Mouse (Mus musculus) ES-Bruce4 (cell line): Measurements from ENCODE around the gene Mroh3. TPM values are rescaled to one million over a fixed set of nuclear protein-coding genes. Genes with fewer than 3 reads are reported as not detected.

ENCODE experiments used
- H3K27ac ChIP-seq: 2 replicates; pipeline ENCODE4 v1.5.1; 2012; ENCODE audit warnings: low read length, inconsistent platforms; ENCODE audit not compliant: insufficient read depth
- H3K27me3 ChIP-seq: 2 replicates; pipeline ENCODE4 v1.6.1; 2012; ENCODE audit warnings: mild to moderate bottlenecking, low read length, inconsistent platforms; ENCODE audit not compliant: control insufficient read depth, poor library complexity, insufficient read depth, severe bottlenecking
- H3K36me3 ChIP-seq: 2 replicates; pipeline ENCODE4 v1.6.1; 2012; ENCODE audit warnings: inconsistent platforms, mild to moderate bottlenecking, low read length, moderate library complexity; ENCODE audit not compliant: control insufficient read depth, poor library complexity, insufficient read depth, severe bottlenecking
- H3K4me1 ChIP-seq: one replicate; pipeline ENCODE4 v1.8.1; 2011; ENCODE audit warnings: low read length; ENCODE audit not compliant: control insufficient read depth, insufficient read depth
- H3K4me3 ChIP-seq: 2 replicates; pipeline ENCODE4 v1.5.1; 2011; ENCODE audit warnings: low read depth, mild to moderate bottlenecking, low read length
- H3K9ac ChIP-seq: 2 replicates; pipeline ENCODE4 v1.6.1; 2012; ENCODE audit warnings: low read depth, mild to moderate bottlenecking, inconsistent platforms; ENCODE audit not compliant: poor library complexity, severe bottlenecking
- H3K9me3 ChIP-seq: replicated peaks from 2 replicates; pipeline ENCODE4 v1.6.1; 2012; ENCODE audit warnings: mild to moderate bottlenecking, low read length, inconsistent platforms; ENCODE audit not compliant: control insufficient read depth, poor library complexity, insufficient read depth, severe bottlenecking
- CTCF ChIP-seq: IDR thresholded peaks from one replicate; pipeline ENCODE4 v1.8.1; 2011; ENCODE audit warnings: low read depth, low read length
- EP300 ChIP-seq: IDR thresholded peaks from 2 replicates; pipeline ENCODE4 v1.6.1; 2011; ENCODE audit warnings: low read depth, low read length; ENCODE audit not compliant: insufficient read depth
- POLR2A ChIP-seq: IDR thresholded peaks from one replicate; pipeline ENCODE4 v1.8.1; 2011; ENCODE audit warnings: low read length; ENCODE audit not compliant: insufficient read depth
- polyA plus RNA-seq: library from polyadenylated mRNA; stranded (reverse); fragments of >200 nt; gene quantifications from 2 replicates; pipeline ENCODE4 v1.2.4, GENCODE M21; 2011; ENCODE audit warnings: low read depth; ENCODE audit not compliant: missing spikeins, insufficient read depth, insufficient read length

Mroh3 gene
- polyA plus RNA-seq, 1 experiment = 1.3 TPM

DNA sequence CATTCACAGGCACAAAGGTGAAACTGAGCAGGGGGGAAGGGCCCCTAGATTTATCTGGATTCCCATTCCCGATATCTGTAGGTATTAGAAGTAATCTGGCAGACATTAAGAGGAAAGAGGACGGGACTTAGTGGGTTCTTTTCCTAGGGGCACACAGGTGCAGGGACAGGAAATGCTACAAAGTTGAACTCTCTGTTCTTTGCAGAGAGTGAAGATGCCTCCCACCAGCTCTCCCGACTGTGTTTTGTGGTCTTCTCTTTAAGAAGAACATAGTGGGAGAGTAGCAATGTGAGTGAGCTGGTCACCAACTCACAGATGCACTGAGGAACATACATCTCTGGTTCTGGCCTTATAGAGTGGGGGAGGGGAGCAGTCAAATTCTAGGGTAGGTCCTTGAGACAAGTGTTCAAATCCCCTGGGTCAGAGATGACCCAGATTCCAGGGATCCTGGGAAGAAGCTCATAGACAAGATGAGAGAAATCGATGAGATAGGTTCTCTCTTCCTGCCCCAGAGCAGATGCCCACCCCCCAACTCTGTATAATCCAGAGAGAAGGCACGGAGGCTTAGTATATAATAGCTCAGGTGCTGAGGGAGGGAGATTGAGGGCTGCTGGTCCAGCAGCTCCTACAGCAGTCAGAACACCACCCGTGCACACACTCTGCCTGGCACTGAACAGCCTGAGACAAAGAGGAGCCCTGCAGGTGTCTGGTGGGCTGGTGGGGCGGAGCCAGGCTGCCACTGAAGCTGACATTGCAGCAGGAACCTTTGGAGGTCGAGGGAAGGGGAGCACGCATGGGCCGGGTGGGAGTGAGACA, 80.0 kb downstream of the Mroh3 start:
- no peak for TF ChIP-seq CTCF
- no peak for TF ChIP-seq POLR2A
- no peak for TF ChIP-seq EP300
- no peak overlapping the region; the same call in 1 of the 2 replicates for H3K4me3 ChIP-seq
- no peak overlapping the region; the same call in 1 of the 2 replicates for H3K9ac ChIP-seq
- no peak overlapping the region for H3K27ac ChIP-seq
- no peaks in the 10 kb centered on the region for H3K9me3 ChIP-seq
- H3K36me3 ChIP-seq = no peaks in the 10 kb centered on the region
- peaks cover 19% of the 10 kb centered on the region for H3K4me1 ChIP-seq
- H3K27me3 ChIP-seq = no peaks in the 10 kb centered on the region; the same call in 1 of the 2 replicates

Other genes with a start within 250 kb of the Mroh3 start
- not detected in 2 replicates for gene Igfn1, start 206.5 kb downstream of the Mroh3 start, polyA plus RNA-seq
- gene Tmem9, start 204.7 kb downstream of the Mroh3 start, polyA plus RNA-seq = 61.1 and 62.1 TPM in 2 replicates
- gene Ascl5, start 162.0 kb downstream of the Mroh3 start, polyA plus RNA-seq = not detected in 2 replicates
- 1.0 and 1.2 TPM in 2 replicates for gene Cacna1s, start 160.1 kb downstream of the Mroh3 start, polyA plus RNA-seq
- 16.0 and 19.2 TPM in 2 replicates for gene Kif21b, start 81.4 kb downstream of the Mroh3 start, polyA plus RNA-seq
- 28.0 and 30.7 TPM in 2 replicates for gene Inava, start 21.4 kb upstream of the Mroh3 start, polyA plus RNA-seq
- not detected in 2 replicates for gene Gpr25, start 48.0 kb upstream of the Mroh3 start, polyA plus RNA-seq
- 34.5 and 37.0 TPM in 2 replicates for gene Camsap2, start 133.3 kb upstream of the Mroh3 start, polyA plus RNA-seq
- gene Ddx59, start 202.4 kb upstream of the Mroh3 start, polyA plus RNA-seq = 17.9 and 22.0 TPM in 2 replicates